Mouse (Mus musculus) erythroblast, embryonic 14.5 days (primary cell): ENCODE results near the gene Mid1.

ENCODE experiments used
- GATA1 ChIP-seq: IDR thresholded peaks from 2 replicates; pipeline ENCODE4 v1.6.1; 2012; ENCODE audit warnings: low read length, inconsistent platforms, mixed read lengths
- TAL1 ChIP-seq: IDR thresholded peaks from 3 replicates; pipeline ENCODE4 v1.6.1; 2012; ENCODE audit warnings: low read length, inconsistent platforms, mixed read lengths

GRCm38 (mm10) chrX:169879481-169880362 lies 194.7 kb downstream of the Mid1 start:
- no peak for TF ChIP-seq GATA1
- TF ChIP-seq TAL1 = no peak
